Mouse (Mus musculus) E14TG2a.4 (cell line): ENCODE results near the gene Atp2c2.

Experiments used
- CTCF ChIP-seq: conservative IDR thresholded peaks from 2 replicates; pipeline ENCODE4 v1.5.1; 2014; ENCODE audit warnings: low read length
- NANOG ChIP-seq: IDR thresholded peaks from 2 replicates; pipeline ENCODE4 v1.6.1; 2014; ENCODE audit warnings: borderline replicate concordance, low read length, mixed read lengths
- POU5F1 ChIP-seq: IDR thresholded peaks from 2 replicates; pipeline ENCODE4 v1.6.1; 2014; ENCODE audit warnings: low read length, borderline replicate concordance

GRCm38 (mm10) chr8:119742409-119742808 lies 42.6 kb downstream of the Atp2c2 start:
- TF ChIP-seq CTCF (no peak), NANOG (no peak), POU5F1 (no peak)
